Mouse (Mus musculus) gastrocnemius, postnatal 4 days (tissue): ENCODE results near the gene Camsap2. TPM values are rescaled to one million over a fixed set of nuclear protein-coding genes. Genes with fewer than 3 reads are reported as not detected.

Experiments used
- DNase-seq, 2 experiments: peaks; one replicate each; pipeline ENCODE4 v3.0.0; 2021 to 2022; ENCODE audit warnings: low spot score in 2 of 2, mixed read lengths in 2 of 2
- total RNA-seq, 2 experiments: library from RNA; stranded (reverse); gene quantifications; 2 replicates each; pipeline ENCODE4 v1.2.3; 2021

Gene Camsap2
- total RNA-seq, 2 experiments from 2014 or later = 25.6 to 26.7 TPM

- DNase-seq = peak; percentile 26 to 57
Observed at GRCm38 (mm10) chr1:136259893-136260634, 85.8 kb downstream of the Camsap2 start.

- no peak for DNase-seq
Observed at GRCm38 (mm10) chr1:136259543-136259892, 86.4 kb downstream of the Camsap2 start.

- no peak for DNase-seq
Observed at GRCm38 (mm10) chr1:136258495-136258894, 87.4 kb downstream of the Camsap2 start.

GRCm38 (mm10) chr1:136255657-136256056 is 90.2 kb downstream of the Camsap2 start:
- no peak for DNase-seq

GRCm38 (mm10) chr1:136255174-136255573 is 90.7 kb downstream of the Camsap2 start:
- DNase-seq = no peak

- DNase-seq = no peak
Observed at GRCm38 (mm10) chr1:136254503-136255065, 91.3 kb downstream of the Camsap2 start.

GRCm38 (mm10) chr1:136253472-136253871 is 92.4 kb downstream of the Camsap2 start:
- no peak for DNase-seq

GRCm38 (mm10) chr1:136249662-136250061 is 96.2 kb downstream of the Camsap2 start:
- DNase-seq = no peak

- DNase-seq = no peak
Observed at GRCm38 (mm10) chr1:136247393-136247792, 98.5 kb downstream of the Camsap2 start.

- DNase-seq = no peak
Observed at GRCm38 (mm10) chr1:136244469-136244868, 101.4 kb downstream of the Camsap2 start.

- no peak for DNase-seq
Observed at GRCm38 (mm10) chr1:136241801-136242200, 104.1 kb downstream of the Camsap2 start.

GRCm38 (mm10) chr1:136238495-136238894 is 107.4 kb downstream of the Camsap2 start:
- no peak for DNase-seq

- no peak for DNase-seq
Observed at GRCm38 (mm10) chr1:136234595-136235092, 111.3 kb downstream of the Camsap2 start.

- no peak for DNase-seq
Observed at GRCm38 (mm10) chr1:136233892-136234594, 111.9 kb downstream of the Camsap2 start, which contains the start of gene Inava. Gene Inava, minus strand, starts transcription at chr1:136234264.

GRCm38 (mm10) chr1:136232986-136233790 is 112.7 kb downstream of the Camsap2 start:
- DNase-seq = no peak

- DNase-seq = no peak
Observed at GRCm38 (mm10) chr1:136232285-136232926, 113.5 kb downstream of the Camsap2 start.

- DNase-seq = no peak
Observed at GRCm38 (mm10) chr1:136231596-136231995, 114.3 kb downstream of the Camsap2 start.

GRCm38 (mm10) chr1:136230201-136230600 is 115.7 kb downstream of the Camsap2 start:
- no peak for DNase-seq

- DNase-seq = no peak
Observed at GRCm38 (mm10) chr1:136229040-136229373, 116.9 kb downstream of the Camsap2 start.

- no peak for DNase-seq
Observed at GRCm38 (mm10) chr1:136228328-136229039, 117.4 kb downstream of the Camsap2 start.
